Mouse (Mus musculus): ENCODE measurements around the gene Ireb2. TPM values are rescaled to one million over a fixed set of nuclear protein-coding genes. Genes with fewer than 3 reads are reported as not detected.
"Not testable (repeated sequence)": the region's sequence is repeated elsewhere in the genome, so short reads cannot be mapped to it uniquely, and the experiment has no call there.

Gene Ireb2
- 8.6 and 10.0 TPM in 2 replicates for polyA plus RNA-seq (2012; rRNA removed)

- TF ChIP-seq POLR2A (IDR thresholded peaks at IDR 0.05; ENCODE audit: low read depth, low read length) (peak; percentile 22), CTCF (conservative IDR thresholded peaks at IDR 0.05; ENCODE audit: insufficient read depth, insufficient read length, low read depth, low read length) (no peak)
- Histone ChIP-seq H3K27ac (ENCODE audit: insufficient read depth, low read depth, low read length) (peak within 1 kb of the TSS; percentile 17), H3K27me3 (replicated peaks; ENCODE audit: control insufficient read depth, insufficient read depth, low read length) (no peaks in the 10 kb centered on the region), H3K36me3 (ENCODE audit: control insufficient read depth, insufficient read depth, low read length) (peaks cover 2% of the 10 kb centered on the region; the same call in 1 of the 2 replicates), H3K4me1 (ENCODE audit: control insufficient read depth, insufficient read depth, low read length) (peaks cover 6% of the 10 kb centered on the region; the same call in 1 of the 2 replicates), H3K4me3 (ENCODE audit: insufficient read depth, low read depth, low read length) (peak within 1 kb of the TSS; percentile 82)
- peak; percentile 99 for DNase-seq
- under 1% methylated on average over 72 of the region's 72 CpGs for WGBS
These were observed at the start of gene Ireb2 for GRCm38 (mm10) chr9:54863363-54864281. Ireb2 (plus strand) TSS chr9:54863789.

GRCm38 (mm10) chr9:54816508-54817201 is 46.9 kb upstream of the Ireb2 start:
- WGBS = 79% methylated on average over 10 of the region's 10 CpGs
- DNase-seq = no peak
- Histone ChIP-seq H3K4me3 (ENCODE audit: insufficient read depth, low read depth, low read length) (no peak overlapping the region), H3K27me3 (replicated peaks; ENCODE audit: control insufficient read depth, insufficient read depth, low read length) (no peaks in the 10 kb centered on the region), H3K36me3 (ENCODE audit: control insufficient read depth, insufficient read depth, low read length) (no peaks in the 10 kb centered on the region), H3K4me1 (ENCODE audit: control insufficient read depth, insufficient read depth, low read length) (no peaks in the 10 kb centered on the region), H3K27ac (ENCODE audit: insufficient read depth, low read depth, low read length) (no peak overlapping the region)
- no peak for TF ChIP-seq CTCF (conservative IDR thresholded peaks at IDR 0.05; ENCODE audit: insufficient read depth, insufficient read length, low read depth, low read length)
- no peak for TF ChIP-seq POLR2A (IDR thresholded peaks at IDR 0.05; ENCODE audit: low read depth, low read length)

GRCm38 (mm10) chr9:54821442-54822100 is 42.0 kb upstream of the Ireb2 start:
- TF ChIP-seq POLR2A (IDR thresholded peaks at IDR 0.05; ENCODE audit: low read depth, low read length) (no peak), CTCF (conservative IDR thresholded peaks at IDR 0.05; ENCODE audit: insufficient read depth, insufficient read length, low read depth, low read length) (peak; percentile 79)
- H3K27me3 ChIP-seq (replicated peaks; ENCODE audit: control insufficient read depth, insufficient read depth, low read length) = no peaks in the 10 kb centered on the region
- no peaks in the 10 kb centered on the region for H3K36me3 ChIP-seq (ENCODE audit: control insufficient read depth, insufficient read depth, low read length)
- no peak overlapping the region for H3K4me3 ChIP-seq (ENCODE audit: insufficient read depth, low read depth, low read length)
- peak; percentile 68 for DNase-seq
- no peak overlapping the region for H3K27ac ChIP-seq (ENCODE audit: insufficient read depth, low read depth, low read length)
- 68% methylated on average over 5 of the region's 5 CpGs for WGBS
- H3K4me1 ChIP-seq (ENCODE audit: control insufficient read depth, insufficient read depth, low read length) = no peaks in the 10 kb centered on the region

GRCm38 (mm10) chr9:54829760-54830159 is 33.8 kb upstream of the Ireb2 start:
- H3K4me1 ChIP-seq (ENCODE audit: control insufficient read depth, insufficient read depth, low read length) = no peaks in the 10 kb centered on the region
- WGBS = 24% methylated on average over 2 of the region's 2 CpGs
- no peak overlapping the region for H3K4me3 ChIP-seq (ENCODE audit: insufficient read depth, low read depth, low read length)
- no peak overlapping the region for H3K27ac ChIP-seq (ENCODE audit: insufficient read depth, low read depth, low read length)
- H3K27me3 ChIP-seq (replicated peaks; ENCODE audit: control insufficient read depth, insufficient read depth, low read length) = no peaks in the 10 kb centered on the region
- DNase-seq = no peak
- H3K36me3 ChIP-seq (ENCODE audit: control insufficient read depth, insufficient read depth, low read length) = no peaks in the 10 kb centered on the region
- TF ChIP-seq POLR2A (IDR thresholded peaks at IDR 0.05; ENCODE audit: low read depth, low read length) (no peak), CTCF (conservative IDR thresholded peaks at IDR 0.05; ENCODE audit: insufficient read depth, insufficient read length, low read depth, low read length) (peak; percentile 32; the same call in 1 of the 2 replicates)

GRCm38 (mm10) chr9:54830624-54831023 is 33.0 kb upstream of the Ireb2 start:
- 45% methylated on average over 3 of the region's 3 CpGs for WGBS
- H3K4me3 ChIP-seq (ENCODE audit: insufficient read depth, low read depth, low read length) = no peak overlapping the region
- H3K27ac ChIP-seq (ENCODE audit: insufficient read depth, low read depth, low read length) = no peak overlapping the region
- H3K27me3 ChIP-seq (replicated peaks; ENCODE audit: control insufficient read depth, insufficient read depth, low read length) = no peaks in the 10 kb centered on the region
- H3K4me1 ChIP-seq (ENCODE audit: control insufficient read depth, insufficient read depth, low read length) = no peaks in the 10 kb centered on the region
- no peaks in the 10 kb centered on the region for H3K36me3 ChIP-seq (ENCODE audit: control insufficient read depth, insufficient read depth, low read length)
- TF ChIP-seq CTCF (conservative IDR thresholded peaks at IDR 0.05; ENCODE audit: insufficient read depth, insufficient read length, low read depth, low read length) = peak; percentile 91
- no peak for TF ChIP-seq POLR2A (IDR thresholded peaks at IDR 0.05; ENCODE audit: low read depth, low read length)
- peak; percentile 61 for DNase-seq

GRCm38 (mm10) chr9:54833831-54834230 is 29.8 kb upstream of the Ireb2 start:
- Histone ChIP-seq H3K4me3 (ENCODE audit: insufficient read depth, low read depth, low read length) (no peak overlapping the region), H3K27me3 (replicated peaks; ENCODE audit: control insufficient read depth, insufficient read depth, low read length) (no peaks in the 10 kb centered on the region), H3K36me3 (ENCODE audit: control insufficient read depth, insufficient read depth, low read length) (no peaks in the 10 kb centered on the region), H3K4me1 (ENCODE audit: control insufficient read depth, insufficient read depth, low read length) (no peaks in the 10 kb centered on the region), H3K27ac (ENCODE audit: insufficient read depth, low read depth, low read length) (no peak overlapping the region)
- no peak for TF ChIP-seq POLR2A (IDR thresholded peaks at IDR 0.05; ENCODE audit: low read depth, low read length)
- TF ChIP-seq CTCF (conservative IDR thresholded peaks at IDR 0.05; ENCODE audit: insufficient read depth, insufficient read length, low read depth, low read length) = no peak
- no peak for DNase-seq
- WGBS = 72% methylated on average over 1 of the region's 1 CpGs

- not testable (repeated sequence) for H3K4me3 ChIP-seq (ENCODE audit: insufficient read depth, low read depth, low read length); H3K27ac ChIP-seq (ENCODE audit: insufficient read depth, low read depth, low read length); H3K36me3 ChIP-seq (ENCODE audit: control insufficient read depth, insufficient read depth, low read length); DNase-seq; H3K27me3 ChIP-seq (replicated peaks; ENCODE audit: control insufficient read depth, insufficient read depth, low read length); H3K4me1 ChIP-seq (ENCODE audit: control insufficient read depth, insufficient read depth, low read length)
- 81% methylated on average over 6 of the region's 6 CpGs for WGBS
These were observed 27.5 kb upstream of the Ireb2 start for GRCm38 (mm10) chr9:54835951-54836717.
